Mouse (Mus musculus): Measurements from ENCODE around the gene Tdp1.

The Tdp1 gene

GRCm38 (mm10) chr12:99884269-99885261 lies at the start of gene Tdp1, which contains the start of gene Efcab11:
Gene Tdp1, plus strand, starts transcription at chr12:99884517.
Gene Efcab11, minus strand, starts transcription at chr12:99884439.
- DNase-seq, result peak; percentile 90 to 95

DNA sequence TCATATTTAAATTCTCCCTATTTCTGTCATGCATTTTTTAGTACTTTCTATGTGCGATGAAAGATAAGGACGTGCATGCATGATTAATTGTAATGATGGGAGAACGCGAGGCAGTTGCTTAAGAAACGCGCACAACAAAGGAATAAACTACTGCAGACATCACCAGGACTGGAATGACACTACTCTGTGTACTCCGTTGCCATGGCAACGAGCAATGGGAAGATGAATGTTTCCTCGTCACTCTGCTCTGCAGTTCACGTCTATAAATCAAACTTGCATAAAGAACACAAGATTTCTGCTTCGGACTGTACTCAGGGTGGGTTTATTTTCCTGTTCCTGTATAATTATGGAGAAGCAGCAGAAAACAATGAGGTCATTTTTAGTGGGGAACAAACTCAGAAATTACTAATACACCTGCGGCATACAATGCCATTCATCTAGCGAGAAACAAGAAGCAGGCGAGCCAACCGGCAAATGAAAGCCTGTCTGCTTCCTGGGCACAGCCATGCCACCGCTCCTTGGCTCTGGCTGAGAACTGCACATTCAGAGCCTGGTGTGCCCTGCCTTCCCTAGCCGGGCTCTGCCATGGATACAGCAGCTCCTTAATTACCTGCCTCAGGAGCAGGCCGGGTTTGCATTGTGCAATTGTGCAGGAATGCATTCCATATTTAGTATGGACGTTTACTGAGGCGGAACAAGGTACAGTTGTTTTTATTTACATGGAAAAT lies 47.7 kb upstream of the Tdp1 start:
- peak; percentile 32 to 57 for DNase-seq

DNA sequence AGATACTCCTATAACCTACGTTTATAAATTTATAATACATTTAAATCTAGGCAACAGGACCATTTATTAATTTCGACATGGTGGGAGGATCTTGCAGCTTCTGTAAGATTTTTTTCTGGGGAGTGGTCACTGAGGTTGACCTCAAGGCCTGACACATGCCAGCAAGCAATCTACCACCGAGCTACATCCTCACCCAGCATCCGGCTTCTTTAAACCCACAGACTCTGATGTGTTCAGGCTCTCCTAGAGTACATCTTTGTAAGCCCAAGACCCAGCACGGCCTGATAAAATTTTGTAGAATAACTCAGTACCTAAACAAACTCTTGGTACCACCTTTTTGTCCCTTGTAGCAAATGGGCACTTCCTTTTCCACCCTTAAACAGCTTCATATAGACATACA lies 46.8 kb upstream of the Tdp1 start:
- DNase-seq, result no peak

DNA sequence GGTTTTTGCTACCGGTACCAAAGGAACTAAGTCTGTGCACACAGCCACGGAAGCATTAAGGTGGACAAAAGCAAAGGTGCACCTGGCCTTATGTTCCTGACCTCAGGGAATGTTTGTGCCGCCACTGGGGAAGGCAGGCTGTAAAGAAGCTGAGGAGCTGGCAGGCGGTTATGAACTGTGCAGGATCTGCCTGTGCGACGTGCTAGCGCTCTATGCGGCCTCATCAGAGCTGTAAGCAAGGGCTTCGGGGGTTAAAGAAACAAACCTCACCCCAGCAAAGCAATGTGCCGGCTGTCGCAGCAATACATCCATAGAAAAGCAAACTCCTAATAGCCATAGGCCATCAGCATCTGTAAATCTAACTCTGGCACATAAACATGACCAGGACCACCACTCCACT lies 46.2 kb upstream of the Tdp1 start:
- no peak for DNase-seq

GRCm38 (mm10) chr12:99838703-99839102 lies 45.6 kb upstream of the Tdp1 start:
- DNase-seq, result peak in 1 of 2 experiments; percentile 13

GRCm38 (mm10) chr12:99844951-99845350 lies 39.4 kb upstream of the Tdp1 start:
- DNase-seq, result no peak

DNA sequence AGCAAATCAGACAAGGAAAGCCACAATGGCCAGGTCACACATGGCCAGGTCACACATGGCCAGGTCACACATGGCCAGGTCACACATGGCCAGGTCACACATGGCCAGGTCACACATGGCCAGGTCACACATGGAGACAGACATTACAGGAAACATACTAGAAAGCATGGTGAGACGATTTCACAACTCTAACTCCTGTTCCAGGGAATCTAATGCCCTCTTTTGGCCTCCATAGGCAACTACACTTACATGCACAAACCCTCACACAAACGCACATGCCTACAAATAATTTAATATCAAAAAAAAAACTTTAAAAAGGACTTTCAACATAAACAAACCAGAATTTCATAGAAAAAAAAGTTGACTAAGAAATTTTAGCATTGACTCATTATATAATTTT lies 34.3 kb upstream of the Tdp1 start:
- DNase-seq, result no peak

- no peak for DNase-seq
Measured at GRCm38 (mm10) chr12:99853323-99854258, 30.7 kb upstream of the Tdp1 start.

DNA sequence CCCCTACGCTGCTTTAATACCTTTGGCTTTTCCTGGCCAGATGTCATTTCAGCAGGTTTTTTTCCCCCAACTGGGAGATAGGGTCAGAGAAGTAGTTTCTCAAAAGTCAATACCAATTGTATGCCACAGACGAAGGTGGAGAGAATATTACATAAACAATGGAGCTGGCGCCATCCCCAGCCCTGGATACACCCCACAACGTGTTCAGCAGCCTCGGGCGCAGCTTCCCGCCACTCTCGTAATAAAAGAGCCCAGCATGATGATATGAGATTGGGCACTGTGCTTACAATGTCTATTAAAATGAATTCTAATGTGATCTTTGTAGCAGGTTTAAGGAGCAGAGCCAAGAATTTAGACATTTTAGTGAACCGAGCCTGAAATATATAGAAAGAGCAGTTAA lies 28.3 kb upstream of the Tdp1 start:
- no peak for DNase-seq

- no peak for DNase-seq
Measured at GRCm38 (mm10) chr12:99858664-99859063, 25.7 kb upstream of the Tdp1 start.

GRCm38 (mm10) chr12:99859391-99860100 lies 24.8 kb upstream of the Tdp1 start:
- no peak for DNase-seq

GRCm38 (mm10) chr12:99860981-99861380 lies 23.3 kb upstream of the Tdp1 start:
- DNase-seq, result no peak

GRCm38 (mm10) chr12:99864613-99865012 lies 19.7 kb upstream of the Tdp1 start:
- no peak for DNase-seq

DNA sequence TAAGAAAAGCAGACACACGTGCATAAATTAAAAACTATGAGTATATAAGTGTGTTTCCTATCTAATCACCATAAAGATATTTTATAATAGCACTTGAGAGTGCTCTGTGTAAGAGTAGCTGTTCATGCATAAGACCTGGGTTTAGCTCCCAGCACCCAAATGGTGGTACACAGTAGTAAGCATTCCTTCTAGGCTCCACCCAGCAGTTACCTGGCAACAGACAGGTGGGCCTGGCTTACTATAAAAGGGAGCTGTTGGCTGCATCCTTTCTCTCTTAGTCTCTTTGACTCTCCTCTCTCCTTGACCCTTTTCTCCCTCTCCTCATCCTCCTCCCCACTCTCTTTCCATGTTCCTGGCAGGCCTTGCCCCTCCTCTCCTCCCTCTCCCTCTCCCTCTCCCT lies 15.5 kb upstream of the Tdp1 start:
- DNase-seq, result no peak

GRCm38 (mm10) chr12:99873443-99873842 lies 10.9 kb upstream of the Tdp1 start:
- DNase-seq, result no peak

DNA sequence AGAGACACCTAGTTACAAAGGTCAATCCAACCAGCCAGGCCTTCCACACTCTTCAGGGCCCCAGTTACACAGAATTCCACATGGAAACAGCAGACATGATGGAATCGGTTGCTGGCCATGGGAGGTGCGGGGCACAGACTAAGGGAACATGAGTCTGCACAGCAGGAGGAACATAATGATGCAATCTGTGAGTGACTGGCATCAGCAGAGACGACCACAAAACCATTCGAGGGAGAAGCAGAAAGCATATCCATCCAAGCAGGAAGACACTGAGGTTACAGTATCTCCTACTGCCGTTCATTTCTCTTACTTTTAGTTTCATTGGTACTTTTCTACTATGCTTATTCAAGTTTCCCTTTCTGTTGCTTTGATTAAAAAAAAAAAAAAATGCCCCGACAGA lies 9.7 kb upstream of the Tdp1 start:
- DNase-seq, result no peak

GRCm38 (mm10) chr12:99883000-99883712 lies 1.2 kb upstream of the Tdp1 start:
- peak; percentile 93 to 95 for DNase-seq

- DNase-seq, result no peak
Measured at GRCm38 (mm10) chr12:99883713-99884105, 608 bp upstream of the Tdp1 start.

- no peak for DNase-seq
Measured at GRCm38 (mm10) chr12:99885282-99885901, 1.1 kb downstream of the Tdp1 start.

- no peak for DNase-seq
Measured at GRCm38 (mm10) chr12:99897846-99898245, 13.5 kb downstream of the Tdp1 start.

Measured in kidney, postnatal 25 days (tissue).